Mouse (Mus musculus): ENCODE data around the gene Bcorl1. TPM values are rescaled to one million over a fixed set of nuclear protein-coding genes. Genes with fewer than 3 reads are reported as not detected.
"Not testable (repeated sequence)": the region's sequence is repeated elsewhere in the genome, so short reads cannot be mapped to it uniquely, and the experiment has no call there.

Bcorl1 gene
- total RNA-seq, 2 experiments from 2014 or later, result 3.3 to 4.6 TPM

- no peak for ATAC-seq (ENCODE audit: poor library complexity, severe bottlenecking)
Observed at GRCm38 (mm10) chrX:48385927-48386326, 44.8 kb downstream of the Bcorl1 start.

DNA sequence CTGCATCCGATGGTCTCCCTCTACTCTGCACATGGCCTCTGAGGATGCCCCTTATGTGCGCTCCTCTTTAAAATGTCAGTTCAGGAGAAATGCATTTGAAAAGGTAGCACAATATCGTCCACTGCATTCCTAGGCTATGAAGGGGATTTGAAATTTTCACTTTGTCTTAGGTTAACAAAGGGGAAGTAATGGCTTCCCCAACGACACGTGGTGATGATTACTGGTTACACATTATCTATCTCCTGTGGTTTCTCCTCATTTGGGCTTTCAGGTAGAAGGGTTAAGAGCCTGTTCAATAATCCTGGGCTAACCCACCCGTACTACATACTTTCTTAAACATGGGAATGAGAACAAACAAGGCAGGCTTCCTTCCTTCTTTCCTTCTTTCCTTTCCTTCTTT, 48.2 kb downstream of the Bcorl1 start:
- no peak for ATAC-seq (ENCODE audit: poor library complexity, severe bottlenecking)

DNA sequence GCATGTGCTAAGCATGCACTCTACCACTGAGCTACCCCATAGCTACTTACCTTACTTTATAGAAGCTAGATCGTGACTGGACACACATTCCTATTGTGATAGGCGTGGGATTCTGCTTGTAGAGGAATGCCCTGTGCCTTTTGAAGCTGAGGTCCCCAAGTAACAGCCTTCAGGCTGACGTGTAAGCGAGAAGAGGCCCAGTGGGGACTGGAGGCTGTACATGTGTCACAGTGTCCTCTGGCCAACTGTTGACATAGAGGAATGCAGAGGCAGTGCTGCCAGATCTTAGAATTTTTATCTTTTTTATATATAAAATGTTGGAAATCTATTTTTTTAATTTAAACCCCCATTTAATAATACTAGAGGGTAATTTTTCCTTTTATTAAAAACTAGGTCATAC, 58.8 kb downstream of the Bcorl1 start:
- no peak for ATAC-seq (ENCODE audit: poor library complexity, severe bottlenecking)

DNA sequence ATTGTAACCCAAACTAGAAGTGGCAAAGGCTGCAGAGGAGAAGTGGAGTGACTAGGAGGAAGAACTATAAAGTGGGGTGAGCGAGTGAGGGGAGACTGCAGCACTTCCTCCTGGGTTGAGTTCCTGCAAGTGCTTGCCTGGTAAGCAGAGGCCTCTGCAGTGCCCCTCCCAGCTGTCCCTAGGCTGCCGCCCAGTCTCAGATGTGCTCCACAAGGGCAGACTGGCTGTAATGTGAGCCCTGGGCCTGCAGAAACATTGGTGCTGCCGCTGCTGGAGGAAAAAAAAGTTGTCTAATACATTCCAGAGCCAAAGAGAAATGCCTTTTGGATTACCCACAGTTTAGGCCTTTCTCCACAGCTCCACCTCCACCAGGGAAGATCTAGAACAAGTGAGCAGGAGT, 64.0 kb downstream of the Bcorl1 start:
- peak; percentile 66 for ATAC-seq (ENCODE audit: poor library complexity, severe bottlenecking)

GRCm38 (mm10) chrX:48409611-48410387, 68.6 kb downstream of the Bcorl1 start:
- ATAC-seq (ENCODE audit: poor library complexity, severe bottlenecking), result peak; percentile 96

- peak; percentile 17; the same call in 1 of the 2 replicates for ATAC-seq (ENCODE audit: poor library complexity, severe bottlenecking)
Observed at GRCm38 (mm10) chrX:48410388-48410776, 69.2 kb downstream of the Bcorl1 start.

DNA sequence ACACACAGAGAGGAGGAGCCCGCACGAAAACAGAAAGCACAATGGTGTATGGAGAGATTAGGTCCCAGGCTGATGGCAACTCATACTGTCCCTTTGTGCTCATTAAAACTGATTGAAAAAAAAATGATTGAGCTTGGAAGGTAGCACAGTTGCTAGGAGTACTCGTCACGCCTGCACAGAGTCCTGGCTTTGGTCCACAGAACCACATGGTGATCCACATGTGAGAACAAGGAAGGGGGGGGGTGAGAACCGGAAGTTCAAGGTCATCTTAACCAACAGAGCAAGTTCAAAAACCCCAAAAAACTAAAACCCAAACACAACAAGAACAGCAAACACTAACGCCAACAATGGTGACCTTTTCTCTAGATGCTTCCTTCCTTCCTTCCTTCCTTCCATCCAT, 71.5 kb downstream of the Bcorl1 start:
- no peak for ATAC-seq (ENCODE audit: poor library complexity, severe bottlenecking)

DNA sequence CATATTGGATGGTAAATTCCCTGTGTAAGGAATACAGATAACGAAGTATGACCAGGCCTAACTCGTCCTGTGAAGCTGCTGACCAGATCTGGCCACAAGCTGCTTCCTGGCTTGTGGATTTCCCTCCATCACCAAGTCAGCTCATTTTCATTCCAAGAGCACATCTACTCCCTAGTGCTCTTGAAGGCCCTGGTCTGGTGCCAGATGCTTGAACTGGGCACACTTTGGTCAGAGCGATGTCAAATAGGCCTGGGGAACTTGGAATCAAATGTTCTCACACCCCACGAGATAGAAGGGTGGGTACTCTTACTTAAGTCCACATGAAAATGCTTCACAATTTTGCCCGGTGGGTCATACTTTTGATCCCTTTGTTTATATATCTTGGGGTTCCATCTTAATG, 73.1 kb downstream of the Bcorl1 start:
- ATAC-seq (ENCODE audit: poor library complexity, severe bottlenecking), result no peak

- ATAC-seq (ENCODE audit: poor library complexity, severe bottlenecking), result no peak
Observed at GRCm38 (mm10) chrX:48418417-48418816, 77.3 kb downstream of the Bcorl1 start.

DNA sequence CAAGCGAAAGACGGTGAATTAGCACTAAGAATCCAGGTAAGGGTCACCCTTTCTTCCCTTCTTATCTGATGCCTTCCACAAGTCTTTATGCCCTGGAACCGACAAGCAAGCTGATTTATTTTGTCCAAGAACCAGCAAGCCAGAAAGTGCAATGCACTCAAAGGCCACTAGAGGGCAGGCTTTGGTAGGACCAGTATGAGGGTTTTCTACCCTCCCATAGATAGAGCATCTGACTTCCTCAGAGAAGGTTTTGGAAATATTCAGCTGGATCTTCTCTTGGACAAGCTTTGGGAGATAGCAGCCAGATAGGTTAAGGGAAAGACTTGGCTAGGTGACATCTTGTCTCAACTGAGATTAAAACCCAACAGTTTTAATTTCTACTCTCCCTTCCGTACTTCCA, 81.8 kb downstream of the Bcorl1 start:
- ATAC-seq (ENCODE audit: poor library complexity, severe bottlenecking), result 0 out of 2 replicates have a peak, but pooled peaks have one; percentile 28

DNA sequence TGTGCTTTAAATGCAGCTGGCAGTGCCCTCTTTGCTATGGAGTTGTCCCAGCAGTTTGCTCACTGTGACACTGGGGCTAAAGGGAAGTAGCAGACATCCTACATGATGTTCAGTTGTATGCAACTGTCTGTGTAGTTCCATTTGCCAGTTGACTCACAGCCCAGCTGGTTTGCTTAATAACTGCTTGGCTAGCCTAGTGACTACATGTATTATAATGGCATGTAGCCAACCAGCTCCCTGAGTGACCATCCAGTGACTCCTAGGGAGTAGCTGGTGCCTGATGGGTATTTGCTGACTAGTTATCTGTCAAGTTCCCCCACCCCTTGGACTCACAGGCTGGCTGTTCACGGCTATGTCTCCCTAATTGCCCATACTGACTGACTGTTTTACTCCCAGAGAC, 82.5 kb downstream of the Bcorl1 start:
- ATAC-seq (ENCODE audit: poor library complexity, severe bottlenecking), result peak; percentile 50

DNA sequence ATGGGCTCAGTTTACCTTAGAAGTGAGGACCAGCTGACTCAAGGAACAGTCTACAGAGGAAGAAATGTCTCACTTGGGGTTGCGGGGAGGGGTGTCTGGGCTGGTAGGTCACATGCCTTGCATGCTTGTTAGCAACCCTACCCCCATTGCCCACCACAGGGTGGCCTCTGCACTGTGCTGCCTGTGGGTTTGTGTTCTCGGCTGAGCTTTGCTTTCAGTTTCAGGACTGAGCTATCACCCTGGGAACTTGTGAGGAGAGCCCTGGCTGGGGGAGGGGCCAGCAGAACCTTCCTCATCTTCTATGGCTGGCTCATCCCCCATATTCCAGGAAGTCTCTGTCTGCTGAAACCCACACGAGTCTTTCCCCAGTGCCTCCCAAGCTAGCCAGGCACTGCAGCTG, 83.4 kb downstream of the Bcorl1 start:
- ATAC-seq (ENCODE audit: poor library complexity, severe bottlenecking), result peak; percentile 56

DNA sequence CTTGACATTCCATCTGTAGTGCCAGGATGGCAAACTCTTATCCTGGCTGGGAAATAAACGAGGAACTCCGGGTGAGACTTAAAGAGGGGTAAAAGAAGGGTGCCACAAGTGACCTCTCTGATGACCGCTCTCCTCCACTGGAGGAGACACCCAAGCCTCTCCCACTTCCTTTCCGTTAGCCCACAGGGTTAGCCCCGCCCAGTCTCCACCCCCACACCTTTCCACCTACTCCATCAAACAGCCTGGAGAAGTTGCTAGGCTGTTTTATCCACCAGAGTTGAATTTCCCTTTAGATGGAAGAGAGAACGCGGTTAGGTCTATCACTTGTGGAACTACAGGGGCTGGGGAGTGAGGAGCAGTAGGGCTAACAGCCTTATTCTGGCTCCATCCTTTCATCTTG, 84.1 kb downstream of the Bcorl1 start:
- ATAC-seq (ENCODE audit: poor library complexity, severe bottlenecking), result peak; percentile 56

GRCm38 (mm10) chrX:48428241-48428640, 87.1 kb downstream of the Bcorl1 start:
- no peak for ATAC-seq (ENCODE audit: poor library complexity, severe bottlenecking)

DNA sequence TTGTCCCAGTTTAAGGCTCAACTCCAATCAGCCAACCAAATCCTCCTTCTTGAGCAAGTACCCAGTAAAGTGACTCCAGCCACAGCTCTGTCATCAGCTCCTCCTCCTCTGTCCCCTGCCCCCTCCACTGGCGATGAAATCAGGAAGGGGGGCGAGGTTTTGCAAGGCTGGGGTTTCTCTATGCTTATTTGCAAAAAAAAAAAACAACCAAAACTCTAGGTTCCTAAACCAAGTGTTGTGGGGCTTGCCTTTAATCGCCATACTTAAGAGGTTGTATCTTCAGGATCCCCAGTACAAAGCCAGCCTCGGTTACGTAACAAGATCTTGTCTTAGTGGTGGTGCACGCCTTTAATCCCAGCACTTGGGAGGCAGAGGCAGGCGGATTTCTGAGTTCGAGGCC, 87.5 kb downstream of the Bcorl1 start:
- ATAC-seq (ENCODE audit: poor library complexity, severe bottlenecking), result peak; percentile 13; the same call in 1 of the 2 replicates

DNA sequence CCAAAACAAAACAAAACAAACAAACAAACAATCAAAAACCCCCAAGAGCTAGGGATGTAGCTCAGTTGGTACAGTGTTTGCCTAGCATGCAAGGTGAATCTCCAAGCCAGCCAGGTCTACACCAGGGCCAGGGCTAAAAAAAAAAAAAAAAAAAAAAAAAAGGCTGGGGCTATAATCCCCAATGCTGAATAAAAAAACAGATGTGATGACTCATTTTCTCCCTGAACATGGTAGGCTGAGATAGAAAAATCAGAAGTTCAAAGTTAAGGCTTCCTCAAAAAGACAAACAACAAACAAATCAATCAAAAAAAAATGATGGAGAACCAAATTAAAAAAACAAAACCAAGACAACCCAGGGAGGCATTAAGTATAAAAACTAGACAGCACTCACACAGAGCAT, 87.9 kb downstream of the Bcorl1 start:
- ATAC-seq (ENCODE audit: poor library complexity, severe bottlenecking), result no peak

DNA sequence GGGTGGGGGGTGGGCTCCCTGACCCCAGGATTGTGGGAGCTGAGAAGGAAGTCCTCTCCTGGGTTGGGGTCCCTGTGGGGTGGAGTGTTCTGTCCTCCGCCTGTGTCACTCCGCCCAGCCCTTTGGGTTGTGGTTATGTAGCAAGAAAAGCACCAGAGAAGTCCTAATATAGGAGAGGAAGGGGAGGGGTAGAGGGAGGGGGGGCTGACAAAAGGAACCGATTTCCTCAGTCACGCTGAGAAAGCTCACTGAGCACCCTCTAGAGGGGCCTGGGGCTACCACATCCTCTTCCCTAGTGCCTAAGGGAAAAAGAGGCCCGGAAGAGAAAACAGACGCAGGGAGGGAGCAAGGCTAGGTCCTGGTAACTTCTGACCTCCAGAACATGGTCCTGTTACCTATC, 88.4 kb downstream of the Bcorl1 start:
- peak; percentile 49 for ATAC-seq (ENCODE audit: poor library complexity, severe bottlenecking)

DNA sequence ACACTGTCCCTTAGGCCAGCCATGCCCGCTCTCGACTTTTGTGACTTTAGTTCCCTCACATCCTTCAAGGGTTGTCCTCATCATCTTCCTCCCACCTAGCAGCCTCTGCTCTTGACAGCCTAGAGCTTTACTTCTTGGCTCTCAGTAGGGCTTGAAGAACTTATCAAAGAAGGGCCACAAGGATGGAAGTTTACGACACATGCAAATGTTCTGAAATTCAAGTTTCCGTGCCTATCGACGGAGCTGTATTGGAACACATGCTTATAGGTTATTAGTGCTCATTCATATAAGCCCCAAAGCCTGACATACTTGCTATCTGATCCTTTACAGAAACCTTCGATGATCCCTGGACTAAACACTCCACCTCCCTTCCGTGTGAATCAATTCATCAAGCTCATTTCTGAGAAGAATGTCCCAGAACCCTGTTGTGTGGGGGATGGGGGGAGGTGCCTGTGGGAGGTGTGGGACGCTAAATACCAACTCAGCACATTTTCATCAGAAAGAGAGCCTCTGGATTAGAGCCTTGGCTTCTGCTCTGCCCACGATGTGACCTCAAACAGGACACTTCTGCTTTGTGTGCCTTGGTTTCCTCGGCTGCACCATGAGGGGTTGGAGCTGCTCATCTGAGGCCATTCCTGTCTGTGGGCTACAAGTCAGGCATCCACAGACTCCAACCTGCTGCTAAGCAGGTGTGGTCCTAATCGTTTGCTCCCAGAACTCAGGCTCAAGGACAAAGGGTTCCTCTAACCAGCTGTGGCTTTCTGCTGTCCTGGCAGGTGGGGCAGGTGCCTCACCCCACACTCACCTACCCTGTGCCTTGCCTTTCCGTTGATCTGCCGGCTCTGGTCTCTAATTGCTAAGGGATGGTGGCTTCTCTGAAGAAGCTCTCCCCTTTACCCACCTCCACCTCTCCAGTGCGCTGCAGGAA, 91.7 kb downstream of the Bcorl1 start:
- peak; percentile 16; the same call in 1 of the 2 replicates for ATAC-seq (ENCODE audit: poor library complexity, severe bottlenecking)

GRCm38 (mm10) chrX:48433527-48433899, 92.4 kb downstream of the Bcorl1 start:
- peak; percentile 82 for ATAC-seq (ENCODE audit: poor library complexity, severe bottlenecking)

GRCm38 (mm10) chrX:48434251-48434650, 93.1 kb downstream of the Bcorl1 start:
- no peak for ATAC-seq (ENCODE audit: poor library complexity, severe bottlenecking)

DNA sequence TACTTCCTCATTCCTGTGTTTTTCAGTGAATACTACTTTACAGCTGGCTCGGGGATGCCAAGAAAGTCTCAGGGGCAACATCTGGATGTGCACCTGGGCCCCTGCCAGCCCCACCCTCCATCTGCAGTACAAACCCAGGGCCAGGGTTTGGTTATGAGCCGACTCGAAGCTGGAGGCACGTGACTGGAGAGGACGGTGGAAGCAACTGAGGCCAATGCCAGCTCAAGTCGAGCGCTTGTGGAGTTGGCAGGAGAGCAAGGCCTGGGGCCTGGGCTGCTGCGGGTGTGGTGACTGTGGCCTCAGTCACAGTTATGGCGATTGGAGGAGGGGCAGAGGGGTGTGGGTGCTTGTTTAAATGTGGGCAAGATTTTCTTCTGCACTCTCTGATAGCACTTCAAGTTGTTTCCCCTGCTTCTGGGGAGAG, 94.3 kb downstream of the Bcorl1 start:
- 0 out of 2 replicates have a peak, but pooled peaks have one; percentile 15 for ATAC-seq (ENCODE audit: poor library complexity, severe bottlenecking)

DNA sequence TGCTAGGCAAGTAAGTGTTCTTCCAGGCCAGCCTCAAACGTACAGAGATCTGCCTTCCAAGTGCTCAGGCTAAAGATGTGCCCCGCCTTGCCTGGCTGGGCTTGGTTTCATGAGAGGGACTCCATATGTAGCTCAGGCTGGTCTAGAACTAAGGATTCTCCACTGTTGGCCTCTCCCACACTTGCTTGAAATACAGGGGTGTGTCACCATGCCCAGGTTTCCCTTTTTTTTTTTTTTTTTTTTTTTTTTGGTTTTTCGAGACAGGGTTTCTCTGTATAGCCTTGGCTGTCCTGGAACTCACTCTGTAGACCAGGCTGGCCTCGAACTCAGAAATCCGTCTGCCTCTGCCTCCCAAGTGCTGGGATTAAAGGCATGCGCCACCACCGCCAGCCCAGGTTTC, 94.9 kb downstream of the Bcorl1 start:
- not testable (repeated sequence) for ATAC-seq (ENCODE audit: poor library complexity, severe bottlenecking)
